Mouse (Mus musculus): ENCODE results near the gene Cnpy3.
"Not testable (repeated sequence)": the region's sequence is repeated elsewhere in the genome, so short reads cannot be mapped to it uniquely, and the experiment has no call there.

The Cnpy3 gene

DNA sequence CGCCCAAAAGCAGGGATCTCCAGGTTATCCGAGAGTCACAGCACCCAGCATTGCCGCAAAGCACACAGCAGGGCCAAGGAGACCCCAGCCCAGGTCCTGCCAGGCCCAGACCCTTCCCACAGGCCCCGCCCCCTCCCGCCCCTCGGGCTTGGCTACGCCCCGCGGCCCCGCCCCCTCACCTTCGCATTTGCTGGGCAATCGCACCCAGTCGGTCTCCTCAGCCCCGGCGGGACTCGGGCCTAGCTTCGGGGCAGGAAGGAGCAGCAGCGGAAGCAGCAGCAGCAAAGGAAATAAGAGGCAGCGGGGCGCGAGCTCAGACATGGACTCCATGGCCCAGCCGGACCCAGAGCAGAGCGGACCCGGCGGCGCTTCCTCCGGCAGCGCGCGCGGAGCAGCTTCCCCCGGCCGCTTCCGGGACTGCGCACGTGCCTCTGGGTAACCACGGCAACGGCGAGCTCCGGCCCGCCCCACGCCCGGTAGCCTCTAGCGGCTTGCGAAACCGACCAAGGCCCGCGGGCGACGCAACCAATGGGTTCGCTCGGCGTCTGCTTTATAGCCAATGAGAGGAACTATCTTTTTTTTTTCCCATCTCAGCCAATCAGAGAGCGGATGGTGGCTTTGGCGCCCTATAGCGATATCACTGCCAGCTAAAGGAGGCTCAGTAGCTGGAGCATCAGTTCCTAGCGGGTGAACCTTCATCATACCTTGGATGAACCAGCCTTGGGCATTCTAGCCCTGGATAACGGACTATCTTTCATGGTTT, at the start of gene Cnpy3:
Gene Cnpy3, minus strand, starts transcription at position 421 of the 763 bp plus-strand sequence.
- DNase-seq, result peak; percentile 97

- DNase-seq, result no peak
Observed at GRCm38 (mm10) chr17:46801761-46802160, 49.7 kb upstream of the Cnpy3 start.

DNA sequence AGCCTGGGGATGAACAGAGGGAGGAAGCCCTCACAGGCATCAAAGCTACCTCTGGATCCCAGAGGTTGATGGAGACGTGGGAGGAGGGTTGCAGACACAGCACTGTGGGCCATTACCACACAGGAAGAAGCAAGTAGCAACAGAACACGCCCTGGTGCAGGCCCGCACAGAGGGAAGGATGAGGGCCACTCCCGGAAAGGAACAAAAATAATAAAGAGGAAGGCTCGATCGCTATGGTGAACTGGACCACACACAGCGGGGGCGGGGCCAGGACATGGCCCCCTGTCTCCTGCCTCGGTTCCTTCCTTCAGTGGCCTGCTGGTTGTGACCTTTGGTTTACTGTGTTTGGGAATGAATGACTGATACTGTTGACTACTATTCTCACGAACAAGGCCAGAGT, 47.7 kb upstream of the Cnpy3 start:
- no peak for DNase-seq

- no peak for DNase-seq
Observed at GRCm38 (mm10) chr17:46797386-46797785, 45.4 kb upstream of the Cnpy3 start.

DNA sequence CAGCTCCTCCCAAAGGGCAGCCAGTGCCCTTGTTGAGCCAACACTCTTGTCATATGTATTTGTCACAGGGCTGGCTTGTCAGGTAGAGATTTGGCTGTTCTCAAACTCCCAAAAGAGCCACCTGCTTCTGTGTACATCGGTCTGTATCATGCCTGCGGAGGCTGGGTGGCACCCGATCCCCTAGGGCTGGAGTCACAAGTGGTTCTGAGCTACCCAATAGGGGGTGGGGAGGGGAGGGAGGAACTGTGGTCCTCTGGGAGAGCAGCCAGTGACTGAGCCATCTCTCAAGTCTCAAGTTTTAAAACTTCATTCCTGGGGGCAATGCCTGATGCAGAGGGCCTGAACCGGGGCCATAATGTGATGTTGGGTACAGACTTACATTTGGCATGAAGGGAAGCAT, 44.7 kb upstream of the Cnpy3 start:
- no peak for DNase-seq

- DNase-seq, result no peak
Observed at GRCm38 (mm10) chr17:46792963-46793362, 40.9 kb upstream of the Cnpy3 start.

GRCm38 (mm10) chr17:46787974-46788373, 36.0 kb upstream of the Cnpy3 start:
- not testable (repeated sequence) for DNase-seq

DNA sequence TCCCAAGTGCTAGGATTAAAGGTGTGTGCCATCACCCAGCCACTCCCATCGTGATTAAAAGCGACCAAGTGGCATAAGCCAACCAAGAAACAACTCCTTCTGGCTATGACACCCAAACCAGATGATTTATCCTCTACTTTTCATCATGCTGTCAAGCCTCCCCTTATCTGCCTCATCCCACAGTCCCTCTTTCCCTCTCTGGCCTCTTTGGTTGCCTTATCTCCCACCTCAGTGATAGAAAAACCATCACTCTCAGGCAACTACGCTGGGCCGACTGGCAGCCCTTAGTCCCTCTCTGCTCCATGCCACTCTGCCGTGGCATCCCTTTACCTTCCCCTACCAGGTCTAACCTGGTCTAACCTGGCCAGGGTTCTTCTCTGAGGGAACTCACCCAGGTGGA, 34.9 kb upstream of the Cnpy3 start:
- DNase-seq, result no peak

- DNase-seq, result no peak
Observed at GRCm38 (mm10) chr17:46783222-46783565, 31.2 kb upstream of the Cnpy3 start.

DNA sequence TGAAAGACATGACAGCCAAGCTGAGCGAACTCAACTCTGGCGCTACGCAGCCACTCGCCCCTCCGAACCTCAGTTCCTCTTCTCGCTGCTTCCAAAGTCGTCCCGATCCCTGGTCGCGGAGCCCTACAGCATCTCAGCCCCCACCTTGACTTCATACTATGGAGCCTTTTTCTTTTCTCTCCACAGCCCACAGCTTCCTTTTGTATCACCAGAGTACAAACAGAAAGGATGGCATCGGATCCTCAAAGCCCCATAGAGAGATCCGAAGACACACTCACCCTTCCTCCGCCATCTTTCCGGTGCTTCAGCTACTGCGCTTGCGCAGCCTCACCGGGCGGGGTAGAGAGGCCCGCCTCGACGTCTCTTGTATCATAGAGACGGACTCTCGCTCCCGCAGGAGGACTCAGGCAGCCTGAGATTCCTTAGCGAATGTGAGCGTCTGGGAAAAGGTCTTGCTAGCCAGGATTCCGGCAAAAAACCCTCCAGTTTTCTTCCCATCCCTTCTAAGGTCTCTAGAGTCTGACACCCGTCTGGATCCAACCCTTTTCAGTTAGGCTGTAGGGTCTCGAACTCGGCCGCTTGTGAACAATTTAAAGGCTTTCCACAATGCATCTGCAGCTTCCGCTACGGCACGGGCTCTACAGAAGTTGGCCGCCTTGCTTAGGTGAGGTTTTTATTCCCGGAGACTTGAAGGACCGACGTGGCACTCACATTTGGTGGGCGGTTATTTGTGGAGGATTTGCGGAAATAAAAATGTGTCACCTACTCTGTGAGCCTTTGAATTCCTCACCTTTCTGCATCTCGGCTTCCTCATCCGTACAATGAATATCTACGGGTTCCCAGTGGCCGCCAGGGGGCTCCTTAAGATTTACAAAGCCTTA, 30.6 kb upstream of the Cnpy3 start, which contains the start of gene Rpl7l1:
Gene Rpl7l1, minus strand, starts transcription at position 332 of the 881 bp plus-strand sequence.
- DNase-seq, result peak; percentile 90

- DNase-seq, result no peak
Observed at GRCm38 (mm10) chr17:46781876-46782275, 29.9 kb upstream of the Cnpy3 start.

DNA sequence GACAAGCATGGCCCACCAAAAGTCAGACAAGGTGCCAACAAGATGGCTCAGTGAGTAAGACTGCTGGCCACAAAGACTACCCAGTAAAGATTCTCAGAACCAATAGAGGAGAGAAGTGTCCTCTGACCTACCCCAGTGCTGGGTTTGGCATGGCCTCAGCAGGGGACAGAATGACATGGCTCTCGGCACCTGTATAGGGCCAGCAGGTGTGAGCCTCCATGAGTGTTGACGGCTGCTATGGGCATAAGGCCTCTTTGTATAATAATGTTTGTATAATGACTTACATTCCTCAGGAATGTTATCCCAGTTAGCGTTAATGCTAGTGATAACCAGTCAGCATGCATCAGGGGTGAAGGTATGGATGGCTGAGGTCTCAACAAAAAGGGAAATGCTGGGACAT, 24.1 kb upstream of the Cnpy3 start:
- no peak for DNase-seq

DNA sequence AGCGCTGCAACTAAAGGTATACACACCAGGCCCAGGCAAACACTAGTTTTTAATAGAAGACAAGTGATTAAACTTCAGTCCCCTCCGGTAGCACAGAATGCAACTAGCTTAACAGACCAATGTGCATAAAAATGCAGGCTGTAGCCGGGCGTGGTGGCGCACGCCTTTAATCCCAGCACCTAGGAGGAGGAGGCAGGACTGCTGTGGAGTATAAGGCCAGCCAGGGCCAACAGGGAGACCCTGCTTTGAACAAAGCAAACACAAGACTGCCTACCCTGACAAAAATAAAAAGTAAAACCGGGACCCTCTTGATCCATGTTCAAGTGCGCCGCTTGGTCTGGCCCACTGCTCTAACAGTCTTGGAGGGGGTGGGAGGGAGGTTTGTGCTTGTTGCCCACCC, 23.1 kb upstream of the Cnpy3 start:
- DNase-seq, result no peak

DNA sequence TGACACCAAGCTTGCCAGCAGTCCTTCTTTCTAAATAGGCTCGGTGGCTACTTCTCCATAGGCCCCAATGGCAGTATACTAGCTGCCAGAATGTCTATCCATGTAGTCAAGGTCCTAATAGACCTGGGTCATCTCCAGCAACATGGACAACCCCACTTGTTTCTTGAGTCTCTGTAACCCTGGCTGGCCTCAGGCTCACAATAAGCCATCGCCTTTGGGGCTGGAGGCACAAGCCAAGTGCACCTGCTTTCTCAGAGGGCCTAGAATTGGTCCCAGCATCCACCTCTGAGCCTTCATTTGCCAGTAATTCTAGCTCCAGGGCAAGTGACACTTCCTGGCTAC, 22.1 kb upstream of the Cnpy3 start:
- DNase-seq, result no peak

DNA sequence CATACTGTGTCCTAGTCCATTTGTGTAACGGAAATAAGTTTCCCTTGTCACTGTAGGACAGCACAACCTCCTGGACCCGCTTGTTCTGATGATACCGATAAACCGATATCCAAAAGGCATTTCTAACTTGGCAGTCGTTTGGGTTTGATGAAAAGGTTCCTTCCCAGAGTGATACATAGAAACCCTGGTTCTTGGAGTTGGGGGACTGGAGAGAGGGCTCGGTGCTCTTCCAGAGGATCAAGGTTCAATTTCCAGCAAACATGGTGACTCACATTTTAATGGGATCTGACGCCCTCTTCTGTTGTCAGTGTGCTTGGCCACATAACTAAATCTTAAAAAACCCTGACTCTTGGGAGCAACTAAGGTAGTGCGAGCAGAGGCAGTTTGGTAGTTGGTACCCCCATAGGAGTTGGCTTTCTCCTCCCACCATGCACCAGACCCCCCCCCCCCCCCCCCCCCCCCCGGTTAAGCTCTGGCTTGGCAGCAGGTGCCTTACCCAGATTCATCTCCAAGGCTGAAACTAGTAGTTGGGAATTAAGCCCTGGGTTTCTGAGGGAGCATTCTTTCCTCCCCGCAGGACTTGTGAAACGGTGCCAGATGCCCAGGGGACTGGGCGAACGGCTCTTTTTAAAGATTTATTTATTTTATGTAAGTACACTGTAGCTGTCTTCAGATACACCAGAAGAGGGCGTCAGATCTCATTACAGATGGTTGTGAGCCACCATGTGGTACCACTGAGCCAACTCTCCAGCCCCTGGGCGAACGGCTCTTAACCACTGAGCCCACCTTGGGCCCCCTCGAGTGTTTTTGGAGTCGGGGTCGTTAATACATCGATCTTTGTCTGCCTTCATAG, 21.5 kb upstream of the Cnpy3 start:
- no peak for DNase-seq

DNA sequence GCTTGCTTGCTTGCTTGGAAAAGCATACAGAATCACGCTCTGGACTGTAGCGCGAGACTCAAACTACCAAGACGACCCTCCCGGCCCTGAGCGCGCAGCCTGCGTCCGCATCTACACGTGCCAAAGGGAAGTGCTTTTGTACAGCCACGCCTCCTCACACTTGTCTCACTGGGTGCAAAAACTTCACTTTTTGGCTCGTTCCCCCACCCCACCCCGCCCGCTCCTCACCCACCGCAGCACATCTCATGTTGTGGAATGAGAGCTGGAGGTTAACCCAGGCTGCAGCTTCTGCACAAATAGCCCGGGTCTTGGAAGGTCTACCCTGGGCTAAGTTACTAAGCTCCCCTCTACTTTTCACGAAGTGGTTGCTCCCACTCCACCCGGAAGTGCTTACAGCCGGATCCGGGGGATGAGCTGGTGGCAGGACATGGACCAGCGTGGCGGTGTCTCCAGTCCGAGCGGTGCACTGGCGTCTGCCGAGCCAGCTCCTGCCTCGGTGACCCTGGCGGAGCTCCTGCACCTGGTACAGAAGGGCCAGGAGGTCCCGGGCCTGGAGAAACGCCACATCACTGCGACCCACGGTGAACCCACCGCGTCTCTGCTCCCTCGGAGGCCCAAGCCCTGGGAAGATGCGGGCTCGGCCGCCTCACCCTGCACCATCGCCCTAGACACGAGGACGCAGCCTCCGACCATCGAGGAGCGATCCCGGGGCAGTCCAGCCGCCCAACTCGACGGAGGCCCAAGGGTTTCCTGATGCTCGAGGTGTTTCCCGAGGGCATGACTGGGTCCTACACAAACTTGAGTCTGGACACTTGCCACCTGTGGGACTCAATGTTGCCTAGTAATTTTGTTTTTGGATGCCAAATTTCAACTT, 20.6 kb upstream of the Cnpy3 start, which contains the start of gene 2310039H08Rik:
Gene 2310039H08Rik, plus strand, starts transcription at position 232 of the 874 bp plus-strand sequence.
- DNase-seq, result peak; percentile 76

DNA sequence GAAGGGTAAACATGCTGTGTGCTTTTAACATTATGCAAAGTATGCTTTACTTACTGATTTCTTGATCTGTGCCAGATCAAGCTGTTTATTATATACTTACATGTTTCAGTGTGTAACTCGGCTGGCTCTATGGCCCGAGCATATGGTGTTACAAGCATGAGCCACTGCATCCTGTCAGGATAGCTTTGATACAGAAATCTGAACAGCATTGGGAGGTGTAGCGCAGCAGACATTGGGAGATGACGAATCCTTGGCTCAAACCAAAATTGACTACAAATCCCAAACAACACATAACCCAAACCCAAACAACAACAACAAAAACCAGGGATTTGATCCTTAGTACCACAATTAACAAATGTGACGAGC, 20.0 kb upstream of the Cnpy3 start:
- DNase-seq, result no peak

DNA sequence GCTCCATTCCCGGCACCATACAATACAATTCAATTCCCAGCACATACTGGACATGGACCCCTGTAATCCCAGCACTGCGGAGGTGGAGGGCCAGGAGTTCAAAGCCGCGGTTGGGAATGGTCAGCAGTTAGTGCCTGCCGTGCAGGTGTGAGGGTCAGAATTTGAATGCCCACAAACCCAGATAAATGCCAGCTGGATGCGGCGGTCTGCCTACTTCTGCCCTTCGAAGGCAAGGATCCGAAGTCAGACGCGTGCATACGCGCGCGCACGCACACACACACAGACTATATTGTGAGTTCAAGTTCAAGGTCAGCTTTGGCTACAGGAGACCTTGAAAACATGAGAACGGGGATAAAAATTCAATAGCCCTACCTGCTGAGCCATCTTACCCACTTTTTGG, 19.6 kb upstream of the Cnpy3 start:
- no peak for DNase-seq

DNA sequence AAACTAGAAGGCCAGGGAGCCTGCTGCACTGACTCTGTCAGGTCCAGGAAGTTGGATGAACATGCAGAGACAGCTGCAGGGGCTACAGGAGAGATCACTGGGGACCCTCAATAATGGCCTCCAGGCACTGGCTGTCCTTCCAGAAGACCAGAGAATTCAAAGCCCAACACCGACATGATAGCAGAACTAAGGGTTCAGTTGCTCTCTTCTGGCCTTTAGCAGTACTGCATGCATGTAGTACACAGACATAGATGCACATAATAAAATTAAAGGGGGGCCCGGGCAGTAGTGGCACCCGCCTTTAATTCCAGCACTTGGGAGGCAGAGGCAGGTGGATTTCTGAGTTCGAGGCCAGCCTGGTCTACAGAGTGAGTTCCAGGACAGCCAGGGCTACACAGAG, 19.0 kb upstream of the Cnpy3 start:
- DNase-seq, result no peak

DNA sequence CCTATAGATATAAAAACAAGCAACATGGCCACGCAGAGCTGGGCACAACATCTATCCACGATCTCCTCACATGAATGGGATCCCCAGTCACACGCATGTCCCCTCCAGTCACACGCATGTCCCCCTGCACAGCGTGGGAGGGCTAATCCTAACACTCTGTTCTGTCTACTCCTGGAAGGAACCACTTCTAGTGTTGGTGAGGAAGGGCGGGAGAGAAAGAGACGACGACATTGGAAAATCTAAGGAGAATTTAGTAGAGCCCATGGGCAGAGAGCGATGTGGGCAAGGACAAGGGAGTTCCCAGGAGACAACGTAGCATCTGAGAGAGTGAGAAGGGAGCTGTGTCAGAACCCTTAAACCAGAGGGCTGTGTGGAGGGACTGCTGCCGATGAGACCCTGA, 18.5 kb upstream of the Cnpy3 start:
- no peak for DNase-seq

DNA sequence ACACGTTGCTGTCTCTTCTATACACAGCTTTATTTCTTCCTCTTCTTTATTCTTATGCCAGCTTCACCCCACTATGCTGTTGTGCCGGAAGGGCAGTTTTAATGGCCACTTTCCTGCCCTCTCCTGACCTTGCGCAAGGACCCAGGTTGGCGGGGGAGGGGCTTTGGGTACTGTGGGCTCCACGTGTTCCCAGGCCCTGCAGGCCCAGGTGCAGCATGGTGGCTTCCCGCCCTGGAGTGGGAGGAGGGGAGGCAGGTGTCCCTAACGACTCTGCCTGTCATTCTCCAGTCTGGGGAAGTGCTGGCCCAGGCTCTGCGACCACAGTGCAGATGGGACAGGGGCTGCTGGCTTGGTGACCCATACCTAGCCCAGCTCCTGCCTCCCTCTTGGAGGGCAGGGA, 15.9 kb upstream of the Cnpy3 start:
- DNase-seq, result no peak

DNA sequence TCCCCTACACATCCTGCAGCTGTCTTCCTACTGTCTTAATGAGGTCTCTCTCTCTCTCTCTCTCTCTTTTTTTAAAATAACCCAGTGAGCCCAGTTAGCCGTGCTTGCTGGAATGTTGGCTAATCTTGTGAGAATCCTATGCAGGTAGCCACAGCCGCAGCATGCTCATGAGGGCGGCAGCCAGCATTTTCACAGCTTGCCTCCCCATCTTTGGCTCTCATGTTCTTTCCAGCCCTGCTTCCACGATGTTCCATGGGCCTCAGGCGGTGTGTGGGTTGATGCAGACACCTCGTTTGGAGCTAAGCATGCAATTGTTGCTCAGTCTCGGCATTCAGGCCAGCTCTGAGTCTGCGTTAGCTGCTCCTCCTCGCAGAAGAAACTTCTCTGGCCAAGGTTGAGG, 12.9 kb upstream of the Cnpy3 start:
- not testable (repeated sequence) for DNase-seq
